Mouse (Mus musculus) erythroblast, embryonic 14.5 days (primary cell): ENCODE measurements around the gene Pparg.

Experiments used
- GATA1 ChIP-seq: IDR thresholded peaks from 2 replicates; pipeline ENCODE4 v1.6.1; 2012; ENCODE audit warnings: low read length, inconsistent platforms, mixed read lengths
- TAL1 ChIP-seq: IDR thresholded peaks from 3 replicates; pipeline ENCODE4 v1.6.1; 2012; ENCODE audit warnings: low read length, inconsistent platforms, mixed read lengths

GRCm38 (mm10) chr6:115382712-115383111, 22.0 kb downstream of the Pparg start:
- no peak for TF ChIP-seq TAL1
- no peak for TF ChIP-seq GATA1
